ENCODE assay signal across 9 mouse cellular contexts in the genomic region with DNA sequence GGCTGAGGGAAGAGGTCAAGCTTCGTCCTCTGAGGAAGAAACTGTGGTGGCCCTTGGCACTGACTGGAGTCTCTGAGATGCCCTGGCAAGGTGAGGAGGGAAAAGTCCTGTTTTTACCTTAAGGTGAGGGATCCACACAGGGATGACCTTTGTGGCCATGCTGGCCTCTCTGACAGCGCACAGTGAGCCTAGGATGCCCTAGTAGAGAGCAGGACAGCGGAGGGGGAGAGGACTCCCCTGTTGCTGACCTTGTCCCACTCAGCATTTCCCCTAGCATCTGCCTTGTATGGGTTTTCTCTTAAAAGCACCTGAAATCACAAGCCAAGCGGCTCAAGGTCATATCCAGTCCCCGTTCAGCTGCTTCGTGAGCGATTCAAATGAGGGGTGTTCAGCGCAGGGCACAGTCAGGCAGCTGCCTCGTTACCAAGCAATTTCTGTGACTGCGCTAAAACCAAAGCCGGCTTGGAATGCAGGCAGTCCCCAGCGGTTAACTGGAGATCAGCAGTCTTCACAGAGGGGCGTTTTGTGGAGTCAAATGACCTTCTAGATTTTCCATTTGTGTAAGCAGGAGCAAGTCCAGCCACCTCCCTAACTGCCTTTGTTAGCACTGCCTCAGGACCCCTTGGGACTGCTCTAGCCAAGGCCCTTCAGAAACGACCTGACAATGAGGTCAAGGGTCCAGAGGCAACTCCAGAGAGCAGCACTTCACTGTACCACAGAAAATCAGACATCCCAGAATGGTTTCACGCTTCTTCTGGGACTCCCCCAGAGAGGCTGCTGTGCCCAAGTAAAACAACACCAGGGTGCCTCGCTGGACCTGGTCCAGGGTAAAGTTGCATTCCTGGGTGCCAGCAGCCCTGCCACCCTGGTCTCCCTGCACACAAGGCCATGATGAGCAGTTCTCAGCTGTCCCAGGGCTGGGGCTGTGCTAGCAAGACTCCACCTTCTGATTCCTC. TPM values are rescaled to one million over a fixed set of nuclear protein-coding genes. Genes with fewer than 3 reads are reported as not detected.
DNase-seq lines count a peak whose midpoint lies in the region; ATAC-seq lines count a peak whose summit lies in the region.
"Had no signal": no experiment of that assay in that cellular context is flagged by ENCODE, and none has a peak within 500 bp of the region (broad histone marks: within the 10 kb centered on the region; RNA-seq: fewer than 3 reads in every experiment).

No protein-coding gene starts in this region.

- peak overlapping the region; percentile 23 for H3K4me2 ChIP-seq in hindbrain, embryonic 14.5 days (replicated peaks)
- no peak overlapping the region; the same call in 1 of the 2 replicates for H3K4me2 ChIP-seq in midbrain, embryonic 11.5 days
- H3K4me2 ChIP-seq: liver, embryonic 13.5 days had no signal

- peak; percentile 63; the same call in 1 of the 2 replicates for ATAC-seq in hindbrain, embryonic 14.5 days (ENCODE audit: low FRiP score)
- peak; percentile 63 for ATAC-seq in midbrain, embryonic 11.5 days (ENCODE audit: low FRiP score)

- peak overlapping the region; percentile 35; the same call in 1 of the 2 replicates for H3K9ac ChIP-seq in hindbrain, embryonic 14.5 days
- no peak overlapping the region for H3K9ac ChIP-seq in midbrain, embryonic 11.5 days (ENCODE audit: low read length)
- H3K9ac ChIP-seq: liver, embryonic 13.5 days had no signal

- intact Hi-C loops in left cerebral cortex, postnatal 14 days (cut with DNase I), result no loop called here

- no peak overlapping the region for H3K4me3 ChIP-seq in hindbrain, embryonic 14.5 days (replicated peaks; ENCODE audit: low read length)
- no peak overlapping the region for H3K4me3 ChIP-seq in midbrain, embryonic 11.5 days (ENCODE audit: low read depth, low read length)
- H3K4me3 ChIP-seq: liver, embryonic 13.5 days had no signal

- H3K27me3 ChIP-seq in hindbrain, embryonic 14.5 days (ENCODE audit: control insufficient read depth, insufficient read depth, low read length), result no peaks in the 10 kb centered on the region
- no peaks in the 10 kb centered on the region for H3K27me3 ChIP-seq in midbrain, embryonic 11.5 days (ENCODE audit: control insufficient read depth, insufficient read depth, low read length)

- DNase-seq in left cerebral cortex, postnatal 14 days (ENCODE audit: low spot score in 2 of 2), result peak; percentile 40 to 60
- no peak for DNase-seq in left cerebral cortex, adult 8-10 months (ENCODE audit: low spot score in 2 of 2)
- DNase-seq in embryo, embryonic 10.5 days (ENCODE audit: low spot score), result peak; percentile 78
- DNase-seq in hindbrain, embryonic 14.5 days (ENCODE audit: low spot score), result peak; percentile 67
- DNase-seq in midbrain, embryonic 11.5 days (ENCODE audit: low spot score, missing footprints), result peak; percentile 91
- DNase-seq in urinary bladder, adult 2 months (ENCODE audit: low spot score), result no peak
- DNase-seq in spleen, postnatal 10 days (ENCODE audit: low spot score in 2 of 2), result no peak
- DNase-seq in right cerebral cortex, adult 2 months (ENCODE audit: low spot score in 2 of 2), result no peak
- DNase-seq: liver, embryonic 13.5 days had no signal

- H3K27ac ChIP-seq in hindbrain, embryonic 14.5 days, result 0 out of 2 replicates have a peak overlapping the region, but pooled peaks have one; percentile 39
- H3K27ac ChIP-seq in midbrain, embryonic 11.5 days (ENCODE audit: low read depth, low read length), result no peak overlapping the region
- H3K27ac ChIP-seq: liver, embryonic 13.5 days had no signal

- H3K9me3 ChIP-seq in hindbrain, embryonic 14.5 days (ENCODE audit: control insufficient read depth, low read length), result no peaks in the 10 kb centered on the region
- H3K9me3 ChIP-seq in midbrain, embryonic 11.5 days (ENCODE audit: control insufficient read depth, low read length), result no peaks in the 10 kb centered on the region
- H3K9me3 ChIP-seq: liver, embryonic 13.5 days had no signal

- H3K36me3 ChIP-seq in hindbrain, embryonic 14.5 days (replicated peaks; ENCODE audit: control insufficient read depth, insufficient read depth), result no peaks in the 10 kb centered on the region
- H3K36me3 ChIP-seq in midbrain, embryonic 11.5 days (ENCODE audit: control insufficient read depth, insufficient read depth, low read length), result no peaks in the 10 kb centered on the region
- H3K36me3 ChIP-seq: liver, embryonic 13.5 days had no signal

- 18% methylated on average over 16 of the region's 16 CpGs for WGBS in hindbrain, embryonic 14.5 days
- 20% methylated on average over 16 of the region's 16 CpGs for WGBS in midbrain, embryonic 11.5 days

- peaks cover 19% of the 10 kb centered on the region for H3K4me1 ChIP-seq in hindbrain, embryonic 14.5 days (replicated peaks; ENCODE audit: control insufficient read depth, insufficient read depth, low read length)
- peaks cover 10% of the 10 kb centered on the region for H3K4me1 ChIP-seq in midbrain, embryonic 11.5 days (ENCODE audit: control insufficient read depth, insufficient read depth, low read length)

RNA-seq across cellular contexts. Expression of a gene that starts 20.9 kb away (rescaled TPM):
- 10 to 100 TPM; 18.1 to 20.8 TPM for total RNA-seq in left cerebral cortex, postnatal 14 days (2021)
- total RNA-seq in left cerebral cortex, adult 8-10 months (2022), result 10 to 100 TPM; 19.5 to 21.7 (median 20.9) TPM
- polyA plus RNA-seq in hindbrain, embryonic 14.5 days (2014; fragmentation: Nextera tagmentation; extraction: Ambion mirVana), result 16.0 and 16.5 TPM in 2 replicates
- polyA plus RNA-seq in midbrain, embryonic 11.5 days (2014; fragmentation: Nextera tagmentation; extraction: Ambion mirVana), result 5.2 and 5.4 TPM in 2 replicates
- 27.7 and 31.7 TPM in 2 replicates for polyA plus RNA-seq in urinary bladder, adult 2 months (2012; rRNA removed)

RNA-seq across cellular contexts. Expression of a gene that starts 46.2 kb away (rescaled TPM):
- 10 to 100 TPM; 14.0 to 14.3 TPM for total RNA-seq in left cerebral cortex, postnatal 14 days (2021)
- 10 to 100 TPM; 19.7 to 26.2 (median 21.4) TPM for total RNA-seq in left cerebral cortex, adult 8-10 months (2022)
- polyA plus RNA-seq in hindbrain, embryonic 14.5 days (2014; fragmentation: Nextera tagmentation; extraction: Ambion mirVana), result 2.7 and 3.0 TPM in 2 replicates
- polyA plus RNA-seq in midbrain, embryonic 11.5 days (2014; fragmentation: Nextera tagmentation; extraction: Ambion mirVana), result 1.9 and 2.0 TPM in 2 replicates
- 25.7 and 54.9 TPM in 2 replicates for polyA plus RNA-seq in urinary bladder, adult 2 months (2012; rRNA removed)

Comparison
In these comparisons a context has a peak if more than half of its experiments do, and no peak if none do; other contexts are left out.
1. DNase-seq: peak in left cerebral cortex, postnatal 14 days (2 of 2), embryo, embryonic 10.5 days (single experiment), hindbrain, embryonic 14.5 days (single experiment) and midbrain, embryonic 11.5 days (single experiment); none in left cerebral cortex, adult 8-10 months (0 of 2), urinary bladder, adult 2 months (single experiment), spleen, postnatal 10 days (0 of 2) and right cerebral cortex, adult 2 months (0 of 2).